Mouse (Mus musculus): ENCODE measurements at regions not wholly inside any gene's neighbourhood (a gene's known extent, or its start where the extent isn't known, plus 50 kb on each side); places are given as distances from the start of the nearest gene placed in this dataset.

- TF ChIP-seq CHD2 (IDR thresholded peaks at IDR 0.05; ENCODE audit: low read depth, low read length): no peak
- no peak for TF ChIP-seq ZNF384 (IDR thresholded peaks at IDR 0.05; ENCODE audit: low read depth, low read length)
- TF ChIP-seq ZC3H11A (IDR thresholded peaks at IDR 0.05; ENCODE audit: borderline replicate concordance, low read depth, low read length): no peak
- no peak for TF ChIP-seq HCFC1 (IDR thresholded peaks at IDR 0.05; ENCODE audit: borderline replicate concordance, insufficient read depth, low read length)
- TF ChIP-seq MAFK (IDR thresholded peaks at IDR 0.05; ENCODE audit: insufficient read depth, low read depth, low read length): no peak
Measured at GRCm38 (mm10) chr2:78779949-78780348, 88.0 kb upstream of the Ube2e3 start.
